Mouse (Mus musculus): Measurements from ENCODE around the gene Sh3rf1. TPM values are rescaled to one million over a fixed set of nuclear protein-coding genes. Genes with fewer than 3 reads are reported as not detected.

Sh3rf1 gene
- total RNA-seq, 1 experiment from 2014 or later: 9.3 TPM

GRCm38 (mm10) chr8:61362301-61362913 is 138.7 kb downstream of the Sh3rf1 start:
- no peak for ATAC-seq (replicated peaks in 1 of 2; ENCODE audit: insufficient read depth in 1 of 2, low FRiP score in 2 of 2, low TSS enrichment in 1 of 2, low read depth in 1 of 2, poor library complexity in 2 of 2, severe bottlenecking in 2 of 2)

- no peak for ATAC-seq (replicated peaks in 1 of 2; ENCODE audit: insufficient read depth in 1 of 2, low FRiP score in 2 of 2, low TSS enrichment in 1 of 2, low read depth in 1 of 2, poor library complexity in 2 of 2, severe bottlenecking in 2 of 2)
Observed at GRCm38 (mm10) chr8:61373303-61373702, 149.6 kb downstream of the Sh3rf1 start.

GRCm38 (mm10) chr8:61374059-61374755 is 150.5 kb downstream of the Sh3rf1 start:
- peak; percentile 42 to 45; a peak in 3 of 4 replicates for ATAC-seq (replicated peaks in 1 of 2; ENCODE audit: insufficient read depth in 1 of 2, low FRiP score in 2 of 2, low TSS enrichment in 1 of 2, low read depth in 1 of 2, poor library complexity in 2 of 2, severe bottlenecking in 2 of 2)

GRCm38 (mm10) chr8:61375205-61375604 is 151.5 kb downstream of the Sh3rf1 start:
- no peak for ATAC-seq (replicated peaks in 1 of 2; ENCODE audit: insufficient read depth in 1 of 2, low FRiP score in 2 of 2, low TSS enrichment in 1 of 2, low read depth in 1 of 2, poor library complexity in 2 of 2, severe bottlenecking in 2 of 2)

GRCm38 (mm10) chr8:61378847-61379698 is 155.4 kb downstream of the Sh3rf1 start:
- no peak for ATAC-seq (replicated peaks in 1 of 2; ENCODE audit: insufficient read depth in 1 of 2, low FRiP score in 2 of 2, low TSS enrichment in 1 of 2, low read depth in 1 of 2, poor library complexity in 2 of 2, severe bottlenecking in 2 of 2)

- no peak for ATAC-seq (replicated peaks in 1 of 2; ENCODE audit: insufficient read depth in 1 of 2, low FRiP score in 2 of 2, low TSS enrichment in 1 of 2, low read depth in 1 of 2, poor library complexity in 2 of 2, severe bottlenecking in 2 of 2)
Observed at GRCm38 (mm10) chr8:61384536-61384935, 160.9 kb downstream of the Sh3rf1 start.

GRCm38 (mm10) chr8:61385502-61386191 is 162.0 kb downstream of the Sh3rf1 start:
- ATAC-seq (replicated peaks in 1 of 2; ENCODE audit: insufficient read depth in 1 of 2, low FRiP score in 2 of 2, low TSS enrichment in 1 of 2, low read depth in 1 of 2, poor library complexity in 2 of 2, severe bottlenecking in 2 of 2): no peak

GRCm38 (mm10) chr8:61386645-61387044 is 163.0 kb downstream of the Sh3rf1 start:
- no peak for ATAC-seq (replicated peaks in 1 of 2; ENCODE audit: insufficient read depth in 1 of 2, low FRiP score in 2 of 2, low TSS enrichment in 1 of 2, low read depth in 1 of 2, poor library complexity in 2 of 2, severe bottlenecking in 2 of 2)

- no peak for ATAC-seq (replicated peaks in 1 of 2; ENCODE audit: insufficient read depth in 1 of 2, low FRiP score in 2 of 2, low TSS enrichment in 1 of 2, low read depth in 1 of 2, poor library complexity in 2 of 2, severe bottlenecking in 2 of 2)
Observed at GRCm38 (mm10) chr8:61387501-61387963, 163.9 kb downstream of the Sh3rf1 start.

- no peak for ATAC-seq (replicated peaks in 1 of 2; ENCODE audit: insufficient read depth in 1 of 2, low FRiP score in 2 of 2, low TSS enrichment in 1 of 2, low read depth in 1 of 2, poor library complexity in 2 of 2, severe bottlenecking in 2 of 2)
Observed at GRCm38 (mm10) chr8:61388341-61388740, 164.7 kb downstream of the Sh3rf1 start.

GRCm38 (mm10) chr8:61390307-61391057 is 166.8 kb downstream of the Sh3rf1 start:
- ATAC-seq (replicated peaks in 1 of 2; ENCODE audit: insufficient read depth in 1 of 2, low FRiP score in 2 of 2, low TSS enrichment in 1 of 2, low read depth in 1 of 2, poor library complexity in 2 of 2, severe bottlenecking in 2 of 2): no peak

GRCm38 (mm10) chr8:61391058-61391434 is 167.4 kb downstream of the Sh3rf1 start:
- no peak for ATAC-seq (replicated peaks in 1 of 2; ENCODE audit: insufficient read depth in 1 of 2, low FRiP score in 2 of 2, low TSS enrichment in 1 of 2, low read depth in 1 of 2, poor library complexity in 2 of 2, severe bottlenecking in 2 of 2)

GRCm38 (mm10) chr8:61397139-61397538 is 173.5 kb downstream of the Sh3rf1 start:
- no peak for ATAC-seq (replicated peaks in 1 of 2; ENCODE audit: insufficient read depth in 1 of 2, low FRiP score in 2 of 2, low TSS enrichment in 1 of 2, low read depth in 1 of 2, poor library complexity in 2 of 2, severe bottlenecking in 2 of 2)

GRCm38 (mm10) chr8:61397755-61398154 is 174.1 kb downstream of the Sh3rf1 start:
- ATAC-seq (replicated peaks in 1 of 2; ENCODE audit: insufficient read depth in 1 of 2, low FRiP score in 2 of 2, low TSS enrichment in 1 of 2, low read depth in 1 of 2, poor library complexity in 2 of 2, severe bottlenecking in 2 of 2): no peak

- no peak for ATAC-seq (replicated peaks in 1 of 2; ENCODE audit: insufficient read depth in 1 of 2, low FRiP score in 2 of 2, low TSS enrichment in 1 of 2, low read depth in 1 of 2, poor library complexity in 2 of 2, severe bottlenecking in 2 of 2)
Observed at GRCm38 (mm10) chr8:61402861-61403260, 179.2 kb downstream of the Sh3rf1 start.

GRCm38 (mm10) chr8:61403266-61404177 is 179.8 kb downstream of the Sh3rf1 start:
- no peak for ATAC-seq (replicated peaks in 1 of 2; ENCODE audit: insufficient read depth in 1 of 2, low FRiP score in 2 of 2, low TSS enrichment in 1 of 2, low read depth in 1 of 2, poor library complexity in 2 of 2, severe bottlenecking in 2 of 2)

Measured in hematopoietic stem cell, adult 5-6 weeks (primary cell).